Mouse (Mus musculus) embryonic facial prominence, embryonic 11.5 days (tissue): ENCODE data around the gene Tekt4. TPM values are rescaled to one million over a fixed set of nuclear protein-coding genes. Genes with fewer than 3 reads are reported as not detected.

Experiments used
- ATAC-seq: fragments of 200-750 bp; cut with Nextera tagmentation; replicated peaks from 2 replicates; pipeline ENCODE4 v1.8.0; 2017; ENCODE audit warnings: low read depth; ENCODE audit not compliant: insufficient number of reproducible peaks, low FRiP score, low TSS enrichment
- DNase-seq: peaks from one replicate; pipeline ENCODE4 v3.0.0-alpha.2; 2015; ENCODE audit warnings: low spot score
- H3K27ac ChIP-seq: fragments of 300-500 bp; sonication (generic); replicated peaks from 2 replicates; pipeline ENCODE4 v1.5.1; 2014; ENCODE audit warnings: mild to moderate bottlenecking, low read depth, low read length, control low read depth
- H3K27me3 ChIP-seq: fragments of 300-500 bp; sonication (generic); 2 replicates; pipeline ENCODE4 v1.6.1; 2014; ENCODE audit warnings: mild to moderate bottlenecking, low read length, moderate library complexity, mixed read lengths; ENCODE audit not compliant: control insufficient read depth, insufficient read depth
- H3K36me3 ChIP-seq: fragments of 300-500 bp; sonication (generic); replicated peaks from 2 replicates; pipeline ENCODE4 v1.6.1; 2014; ENCODE audit warnings: low read depth, mild to moderate bottlenecking, low read length, moderate library complexity, mixed read lengths; ENCODE audit not compliant: control insufficient read depth, insufficient read depth
- H3K4me1 ChIP-seq: fragments of 300-500 bp; sonication (generic); 2 replicates; pipeline ENCODE4 v1.6.1; 2014; ENCODE audit warnings: low read length, mixed read lengths; ENCODE audit not compliant: control insufficient read depth, insufficient read depth
- H3K4me2 ChIP-seq: fragments of 300-500 bp; sonication (generic); 2 replicates; pipeline ENCODE4 v1.6.1; 2014; ENCODE audit warnings: low read depth, mild to moderate bottlenecking, control low read depth, low read length, moderate library complexity
- H3K4me3 ChIP-seq: fragments of 300-500 bp; sonication (generic); 2 replicates; pipeline ENCODE4 v1.5.1; 2014; ENCODE audit warnings: low read depth, low read length, control low read depth
- H3K9ac ChIP-seq: fragments of 300-500 bp; sonication (generic); replicated peaks from 2 replicates; pipeline ENCODE4 v1.6.1; 2014; ENCODE audit warnings: mild to moderate bottlenecking, control low read depth, low read length
- H3K9me3 ChIP-seq: fragments of 300-500 bp; sonication (generic); replicated peaks from 2 replicates; pipeline ENCODE4 v1.6.1; 2016; ENCODE audit warnings: mild to moderate bottlenecking, low read length, inconsistent platforms, mixed read lengths; ENCODE audit not compliant: control insufficient read depth
- WGBS: fragments of 180-500 bp; shearing (Covaris S2); extraction: QIAGEN DNeasy Blood & Tissue Kit; methylation state at CpG from one replicate; pipeline ENCODE4 v1.1.7; 2014; 5-methylcytosine and 5-hydroxymethylcytosine counted together
- polyA plus RNA-seq: library from polyadenylated mRNA; unstranded; fragments of >200 nt; fragmentation: Nextera tagmentation; extraction: Ambion mirVana; gene quantifications from 2 replicates; pipeline ENCODE4 v1.2.1, GENCODE M21; 2014

Tekt4 gene
- polyA plus RNA-seq, 1 experiment from 2014 or later, result not detected

GRCm38 (mm10) chr17:25456540-25456939 lies 2.1 kb downstream of the Tekt4 start:
- no peak overlapping the region for H3K9ac ChIP-seq
- H3K4me1 ChIP-seq, result no peaks in the 10 kb centered on the region
- no peak overlapping the region for H3K4me3 ChIP-seq
- H3K27me3 ChIP-seq, result no peaks in the 10 kb centered on the region
- no peak for ATAC-seq
- H3K36me3 ChIP-seq, result no peaks in the 10 kb centered on the region
- DNase-seq, result no peak
- no peak overlapping the region for H3K27ac ChIP-seq
- 43% methylated on average over 8 of the region's 8 CpGs for WGBS
- no peak overlapping the region for H3K4me2 ChIP-seq
- no peaks in the 10 kb centered on the region for H3K9me3 ChIP-seq

GRCm38 (mm10) chr17:25462236-25462875 lies 7.9 kb downstream of the Tekt4 start:
- H3K27me3 ChIP-seq, result no peaks in the 10 kb centered on the region
- no peak overlapping the region for H3K9ac ChIP-seq
- H3K4me3 ChIP-seq, result no peak overlapping the region
- no peak overlapping the region for H3K27ac ChIP-seq
- ATAC-seq (peak; percentile 76; the same call in 1 of the 2 replicates), DNase-seq (peak; percentile 15)
- H3K9me3 ChIP-seq, result no peaks in the 10 kb centered on the region
- no peak overlapping the region for H3K4me2 ChIP-seq
- H3K36me3 ChIP-seq, result no peaks in the 10 kb centered on the region
- 36% methylated on average over 9 of the region's 9 CpGs for WGBS
- H3K4me1 ChIP-seq, result no peaks in the 10 kb centered on the region

- no peak overlapping the region for H3K27ac ChIP-seq
- H3K4me3 ChIP-seq, result no peak overlapping the region
- 69% methylated on average over 4 of the region's 4 CpGs for WGBS
- no peak overlapping the region for H3K4me2 ChIP-seq
- no peak overlapping the region for H3K9ac ChIP-seq
- H3K9me3 ChIP-seq, result no peaks in the 10 kb centered on the region
- H3K4me1 ChIP-seq, result no peaks in the 10 kb centered on the region
- no peaks in the 10 kb centered on the region for H3K36me3 ChIP-seq
- DNase-seq, result no peak
- no peaks in the 10 kb centered on the region for H3K27me3 ChIP-seq
- no peak for ATAC-seq
Measured at GRCm38 (mm10) chr17:25463326-25463945, 9.0 kb downstream of the Tekt4 start.

- no peak for DNase-seq
- Histone ChIP-seq H3K36me3 (no peaks in the 10 kb centered on the region), H3K4me2 (no peak overlapping the region), H3K27me3 (no peaks in the 10 kb centered on the region), H3K4me3 (no peak overlapping the region), H3K4me1 (no peaks in the 10 kb centered on the region), H3K9ac (no peak overlapping the region), H3K27ac (no peak overlapping the region), H3K9me3 (no peaks in the 10 kb centered on the region)
- ATAC-seq, result no peak
- WGBS, result 76% methylated on average over 4 of the region's 4 CpGs
Measured at GRCm38 (mm10) chr17:25464091-25464490, 9.7 kb downstream of the Tekt4 start.

- ATAC-seq (no peak), DNase-seq (no peak)
- H3K27me3 ChIP-seq, result no peaks in the 10 kb centered on the region
- no peak overlapping the region for H3K4me3 ChIP-seq
- H3K27ac ChIP-seq, result no peak overlapping the region
- no peaks in the 10 kb centered on the region for H3K4me1 ChIP-seq
- H3K9me3 ChIP-seq, result no peaks in the 10 kb centered on the region
- no peak overlapping the region for H3K9ac ChIP-seq
- H3K36me3 ChIP-seq, result no peaks in the 10 kb centered on the region
- no peak overlapping the region for H3K4me2 ChIP-seq
- WGBS, result 77% methylated on average over 2 of the region's 2 CpGs
Measured at GRCm38 (mm10) chr17:25466257-25466656, 11.8 kb downstream of the Tekt4 start.

GRCm38 (mm10) chr17:25467781-25468180 lies 13.4 kb downstream of the Tekt4 start:
- 66% methylated on average over 6 of the region's 6 CpGs for WGBS
- Histone ChIP-seq H3K9ac (no peak overlapping the region), H3K27me3 (no peaks in the 10 kb centered on the region), H3K4me3 (no peak overlapping the region), H3K36me3 (no peaks in the 10 kb centered on the region), H3K4me2 (no peak overlapping the region), H3K9me3 (no peaks in the 10 kb centered on the region), H3K4me1 (no peaks in the 10 kb centered on the region), H3K27ac (no peak overlapping the region)
- DNase-seq (no peak), ATAC-seq (no peak)

GRCm38 (mm10) chr17:25468301-25468700 lies 13.9 kb downstream of the Tekt4 start:
- 73% methylated on average over 6 of the region's 6 CpGs for WGBS
- Histone ChIP-seq H3K9ac (no peak overlapping the region), H3K9me3 (no peaks in the 10 kb centered on the region), H3K4me1 (no peaks in the 10 kb centered on the region), H3K4me3 (no peak overlapping the region), H3K4me2 (no peak overlapping the region), H3K36me3 (no peaks in the 10 kb centered on the region), H3K27me3 (peaks cover 4% of the 10 kb centered on the region; the same call in 1 of the 2 replicates), H3K27ac (no peak overlapping the region)
- no peak for DNase-seq
- ATAC-seq, result no peak

GRCm38 (mm10) chr17:25469798-25470197 lies 15.4 kb downstream of the Tekt4 start:
- H3K27me3 ChIP-seq, result peaks cover 4% of the 10 kb centered on the region; the same call in 1 of the 2 replicates
- no peaks in the 10 kb centered on the region for H3K36me3 ChIP-seq
- 34% methylated on average over 8 of the region's 8 CpGs for WGBS
- no peak overlapping the region for H3K4me3 ChIP-seq
- no peak overlapping the region for H3K4me2 ChIP-seq
- no peak overlapping the region for H3K9ac ChIP-seq
- no peaks in the 10 kb centered on the region for H3K9me3 ChIP-seq
- peaks cover 3% of the 10 kb centered on the region; the same call in 1 of the 2 replicates for H3K4me1 ChIP-seq
- DNase-seq (peak; percentile 84), ATAC-seq (peak; percentile 11; the same call in 1 of the 2 replicates)
- no peak overlapping the region for H3K27ac ChIP-seq
